Mouse (Mus musculus) cerebellum, adult 11 months (tissue): ENCODE data around the gene Cldn34c2.
"Not testable (repeated sequence)": the region's sequence is repeated elsewhere in the genome, so short reads cannot be mapped to it uniquely, and the experiment has no call there.

ENCODE experiments used
- DNase-seq: peaks from one replicate; pipeline ENCODE4 v3.0.0; 2022

The Cldn34c2 gene

DNA sequence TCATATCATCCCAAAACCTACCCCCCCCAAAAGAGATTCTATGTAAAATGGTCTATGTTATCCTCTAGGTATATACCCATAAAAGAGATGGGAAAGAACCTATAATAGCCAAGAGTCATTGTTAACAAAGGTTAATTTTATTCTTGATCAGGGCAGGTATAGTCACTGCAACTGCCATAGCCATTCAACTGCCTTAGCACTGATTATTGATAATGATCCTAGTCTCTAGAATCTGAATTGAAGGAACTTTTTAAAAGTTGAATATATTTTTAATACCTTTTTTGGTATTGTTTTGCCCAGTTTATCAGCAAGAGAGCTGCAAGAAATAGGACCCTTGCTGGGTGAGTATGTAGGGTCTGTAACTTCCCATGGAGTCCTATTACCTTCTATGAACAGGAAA is at the start of gene Cldn34c2:
Gene Cldn34c2 (plus strand): TSS at position 301 of the 400 bp plus-strand sequence.
- DNase-seq = not testable (repeated sequence)

DNA sequence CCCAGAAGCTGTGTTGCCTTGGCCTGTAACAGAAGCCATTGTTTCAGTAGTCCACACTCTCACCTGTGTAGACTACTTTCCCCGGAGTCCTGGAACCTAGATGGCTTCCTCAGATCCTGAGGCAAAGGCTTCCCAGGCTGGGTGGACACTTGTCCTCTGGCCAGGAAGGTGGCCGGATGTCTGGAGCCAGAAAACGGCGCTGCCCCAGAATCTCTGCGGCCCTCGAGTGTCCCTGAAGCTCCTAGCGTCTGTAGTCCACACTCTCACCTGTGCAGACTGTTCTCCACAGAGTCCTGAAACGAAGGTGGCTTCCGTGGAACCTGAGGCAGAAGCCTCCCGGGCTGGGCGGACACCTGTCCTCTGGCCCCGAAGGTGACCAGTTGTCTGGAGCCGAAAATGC is 30.1 kb upstream of the Cldn34c2 start:
- not testable (repeated sequence) for DNase-seq

DNA sequence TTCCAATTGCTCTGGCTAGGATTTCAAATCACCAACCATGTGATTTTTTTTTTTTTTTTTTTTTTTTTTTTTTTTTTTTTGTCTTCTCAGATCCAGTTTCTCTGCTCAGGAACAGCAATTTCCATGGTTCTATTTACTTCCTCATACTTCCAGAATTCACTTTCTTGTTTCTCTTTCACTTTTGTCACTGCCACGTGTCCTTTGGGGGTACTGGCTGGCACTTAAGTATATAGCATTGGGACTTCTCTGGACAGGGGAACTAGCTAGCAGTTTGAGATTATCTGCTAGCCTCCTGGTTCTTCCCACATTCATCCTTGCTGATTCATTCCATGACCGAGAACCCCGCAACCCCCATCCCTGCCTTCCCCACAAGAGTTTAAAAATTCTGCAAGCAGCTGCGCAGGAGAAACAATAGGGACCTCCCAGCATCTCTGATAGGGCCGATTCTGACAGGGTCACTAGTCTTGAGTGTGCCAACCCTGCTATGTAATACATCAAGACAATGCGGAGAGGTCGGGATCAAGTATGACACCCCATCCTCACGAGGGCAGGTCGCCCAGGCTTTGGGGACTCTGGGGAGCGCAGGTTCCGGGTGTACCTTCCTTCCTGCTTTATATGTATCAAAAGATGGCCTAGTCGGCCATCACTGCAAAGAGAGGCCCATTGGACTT is 30.8 kb downstream of the Cldn34c2 start:
- not testable (repeated sequence) for DNase-seq
